Mouse (Mus musculus): ENCODE measurements around the gene Rln3. TPM values are rescaled to one million over a fixed set of nuclear protein-coding genes. Genes with fewer than 3 reads are reported as not detected.

Gene Rln3
- polyA plus RNA-seq, 1 experiment from 2014 or later = 1.6 TPM

GRCm38 (mm10) chr8:83996567-83997505 lies 48.0 kb downstream of the Rln3 start:
- H3K27ac ChIP-seq = peak overlapping the region; percentile 95
- ATAC-seq (ENCODE audit: low FRiP score) (peak; percentile 74), DNase-seq (ENCODE audit: low spot score) (peak; percentile 72)
- WGBS = under 1% methylated on average over 51 of the region's 103 CpGs
- H3K9me3 ChIP-seq (ENCODE audit: control insufficient read depth, low read length) = no peaks in the 10 kb centered on the region
- H3K9ac ChIP-seq = peak overlapping the region; percentile 81
- H3K36me3 ChIP-seq (replicated peaks; ENCODE audit: control insufficient read depth, insufficient read depth) = peaks cover 38% of the 10 kb centered on the region
- H3K4me3 ChIP-seq (replicated peaks; ENCODE audit: low read length) = peak overlapping the region; percentile 87
- peak overlapping the region; percentile 86 for H3K4me2 ChIP-seq (replicated peaks)
- H3K27me3 ChIP-seq (ENCODE audit: control insufficient read depth, insufficient read depth, low read length) = peaks cover 16% of the 10 kb centered on the region
- H3K4me1 ChIP-seq (replicated peaks; ENCODE audit: control insufficient read depth, insufficient read depth, low read length) = peaks cover 19% of the 10 kb centered on the region

DNA sequence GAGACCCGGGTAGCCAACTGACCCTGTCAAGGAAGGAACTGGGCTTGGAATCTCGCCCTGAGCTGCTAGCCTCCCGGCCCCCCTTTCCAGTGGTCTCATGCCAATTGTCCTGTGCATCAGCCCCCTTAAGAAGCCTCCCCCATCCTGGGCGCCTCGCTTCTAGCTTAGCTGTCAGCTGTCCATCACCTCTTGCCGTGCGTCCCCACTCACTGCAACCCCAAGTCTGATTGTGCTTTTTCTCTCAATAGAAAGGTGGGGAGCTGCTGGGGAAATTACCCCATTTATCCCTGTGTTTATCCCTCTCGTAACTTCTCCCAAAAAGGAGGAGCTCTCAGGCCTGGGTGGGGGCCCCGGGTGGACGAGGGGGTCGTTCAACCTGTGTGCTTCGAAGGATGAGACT lies 48.8 kb downstream of the Rln3 start:
- H3K9ac ChIP-seq = peak overlapping the region; percentile 81; the same call in 1 of the 2 replicates
- H3K27ac ChIP-seq = peak overlapping the region; percentile 95; the same call in 1 of the 2 replicates
- H3K4me2 ChIP-seq (replicated peaks) = peak overlapping the region; percentile 86
- peaks cover 7% of the 10 kb centered on the region for H3K27me3 ChIP-seq (ENCODE audit: control insufficient read depth, insufficient read depth, low read length)
- no peaks in the 10 kb centered on the region for H3K9me3 ChIP-seq (ENCODE audit: control insufficient read depth, low read length)
- ATAC-seq (ENCODE audit: low FRiP score) (no peak), DNase-seq (ENCODE audit: low spot score) (no peak)
- peaks cover 47% of the 10 kb centered on the region for H3K36me3 ChIP-seq (replicated peaks; ENCODE audit: control insufficient read depth, insufficient read depth)
- peak overlapping the region; percentile 87 for H3K4me3 ChIP-seq (replicated peaks; ENCODE audit: low read length)
- H3K4me1 ChIP-seq (replicated peaks; ENCODE audit: control insufficient read depth, insufficient read depth, low read length) = peaks cover 19% of the 10 kb centered on the region
- WGBS = 13% methylated on average over 12 of the region's 12 CpGs

- Histone ChIP-seq H3K4me2 (replicated peaks) (no peak overlapping the region), H3K4me1 (replicated peaks; ENCODE audit: control insufficient read depth, insufficient read depth, low read length) (peaks cover 11% of the 10 kb centered on the region), H3K36me3 (replicated peaks; ENCODE audit: control insufficient read depth, insufficient read depth) (peaks cover 50% of the 10 kb centered on the region), H3K9ac (no peak overlapping the region), H3K4me3 (replicated peaks; ENCODE audit: low read length) (no peak overlapping the region), H3K27ac (no peak overlapping the region), H3K9me3 (ENCODE audit: control insufficient read depth, low read length) (no peaks in the 10 kb centered on the region), H3K27me3 (ENCODE audit: control insufficient read depth, insufficient read depth, low read length) (no peaks in the 10 kb centered on the region)
- 92% methylated on average over 3 of the region's 3 CpGs for WGBS
- DNase-seq (ENCODE audit: low spot score) (no peak), ATAC-seq (ENCODE audit: low FRiP score) (no peak)
These were observed 50.8 kb downstream of the Rln3 start for GRCm38 (mm10) chr8:83994030-83994429.

MicroRNA genes within 50 kb of the gene (microRNA counts, 519-probe panel; counts per million panel counts)
- not detected for microRNA mmu-miR-1199
- 3,854 counts per million, percentile 25 among the panel's probes with 10 or more counts for microRNA mmu-miR-709

Small RNA genes within 50 kb of the gene (microRNA-seq; reads per million reads assigned to microRNA genes)
- gene Mir1199 (not detected), gene Mir709 (not detected), gene Mir8111 (1.5 reads per million)

Other genes starting within 250 kb of the Rln3 start
- 67.1 and 72.0 TPM in 2 replicates for gene Adgrl1, start 144.9 kb downstream of the Rln3 start, polyA plus RNA-seq (2014; fragmentation: Nextera tagmentation; extraction: Ambion mirVana)
- 0.76 and 1.1 TPM in 2 replicates for gene Gm10644, start 89.8 kb downstream of the Rln3 start, polyA plus RNA-seq (2014; fragmentation: Nextera tagmentation; extraction: Ambion mirVana)
- gene Asf1b, start 89.5 kb downstream of the Rln3 start, polyA plus RNA-seq (2014; fragmentation: Nextera tagmentation; extraction: Ambion mirVana) = 10.5 and 10.7 TPM in 2 replicates
- 194 and 218 TPM in 2 replicates for gene Prkaca, start 72.0 kb downstream of the Rln3 start, polyA plus RNA-seq (2014; fragmentation: Nextera tagmentation; extraction: Ambion mirVana)
- 11.1 and 11.3 TPM in 2 replicates for gene Samd1, start 47.3 kb downstream of the Rln3 start, polyA plus RNA-seq (2014; fragmentation: Nextera tagmentation; extraction: Ambion mirVana)
- gene 1700067K01Rik, start 43.5 kb downstream of the Rln3 start, polyA plus RNA-seq (2014; fragmentation: Nextera tagmentation; extraction: Ambion mirVana) = 0.54 and 0.76 TPM in 2 replicates
- gene 2210011C24Rik, start 32.8 kb downstream of the Rln3 start, polyA plus RNA-seq (2014; fragmentation: Nextera tagmentation; extraction: Ambion mirVana) = 0.52 and 0.77 TPM in 2 replicates
- 3.7 and 5.5 TPM in 2 replicates for gene Palm3, start 23.5 kb downstream of the Rln3 start, polyA plus RNA-seq (2014; fragmentation: Nextera tagmentation; extraction: Ambion mirVana)
- gene Il27ra, start 2.4 kb downstream of the Rln3 start, polyA plus RNA-seq (2014; fragmentation: Nextera tagmentation; extraction: Ambion mirVana) = 0.34 and 0.48 TPM in 2 replicates
- gene Gm10643, start 20.1 kb upstream of the Rln3 start, polyA plus RNA-seq (2014; fragmentation: Nextera tagmentation; extraction: Ambion mirVana) = 2.1 and 2.7 TPM in 2 replicates
- gene Rfx1, start 21.8 kb upstream of the Rln3 start, polyA plus RNA-seq (2014; fragmentation: Nextera tagmentation; extraction: Ambion mirVana) = 11.0 and 11.5 TPM in 2 replicates
- 17.4 and 18.9 TPM in 2 replicates for gene Dcaf15, start 59.8 kb upstream of the Rln3 start, polyA plus RNA-seq (2014; fragmentation: Nextera tagmentation; extraction: Ambion mirVana)
- gene Podnl1, start 81.0 kb upstream of the Rln3 start, polyA plus RNA-seq (2014; fragmentation: Nextera tagmentation; extraction: Ambion mirVana) = 0.48 and 0.59 TPM in 2 replicates
- 30.4 and 33.3 TPM in 2 replicates for gene Cc2d1a, start 102.9 kb upstream of the Rln3 start, polyA plus RNA-seq (2014; fragmentation: Nextera tagmentation; extraction: Ambion mirVana)
- 1.4 TPM in 2 replicates for gene 4930432K21Rik, start 103.0 kb upstream of the Rln3 start, polyA plus RNA-seq (2014; fragmentation: Nextera tagmentation; extraction: Ambion mirVana)
- 7.8 and 10.4 TPM in 2 replicates for gene Nanos3, start 140.2 kb upstream of the Rln3 start, polyA plus RNA-seq (2014; fragmentation: Nextera tagmentation; extraction: Ambion mirVana)
- gene Zswim4, start 192.1 kb upstream of the Rln3 start, polyA plus RNA-seq (2014; fragmentation: Nextera tagmentation; extraction: Ambion mirVana) = 20.0 and 20.6 TPM in 2 replicates
- 268 and 296 TPM in 2 replicates for gene D8Ertd738e, start 204.7 kb upstream of the Rln3 start, polyA plus RNA-seq (2014; fragmentation: Nextera tagmentation; extraction: Ambion mirVana)
- gene Mri1, start 212.3 kb upstream of the Rln3 start, polyA plus RNA-seq (2014; fragmentation: Nextera tagmentation; extraction: Ambion mirVana) = 38.9 and 40.2 TPM in 2 replicates
- gene Ccdc130, start 225.4 kb upstream of the Rln3 start, polyA plus RNA-seq (2014; fragmentation: Nextera tagmentation; extraction: Ambion mirVana) = 22.7 and 27.1 TPM in 2 replicates

Measured in hindbrain, embryonic 14.5 days (tissue).